Mouse (Mus musculus): Measurements from ENCODE around the gene Mtx3. TPM values are rescaled to one million over a fixed set of nuclear protein-coding genes. Genes with fewer than 3 reads are reported as not detected.
A peak's percentile ranks its signal among the peaks of the same experiment; 100 is the strongest.

Mtx3 gene
- total RNA-seq, 1 experiment = 8.4 TPM

GRCm38 (mm10) chr13:92847336-92847735, 2.8 kb downstream of the Mtx3 start:
- H3K27ac ChIP-seq (ENCODE audit: insufficient read depth, low read depth, low read length, poor library complexity, severe bottlenecking) = no peak overlapping the region
- in situ Hi-C loops (cut with MboI; ENCODE audit: low sequenced_read_pairs in 2 of 2, unreplicated experiment in 2 of 2) = no loop called here
- H3K9me3 ChIP-seq (ENCODE audit: control insufficient read depth, insufficient read depth, low read depth, low read length) = no peaks in the 10 kb centered on the region
- no peak overlapping the region for H3K9ac ChIP-seq (ENCODE audit: insufficient read depth, low read depth, low read length, poor library complexity, severe bottlenecking)
- H3K36me3 ChIP-seq (ENCODE audit: control insufficient read depth, insufficient read depth, low read length, poor library complexity, severe bottlenecking) = peaks cover 9% of the 10 kb centered on the region
- no peak for DNase-seq (ENCODE audit: low read depth, low spot score)
- TF ChIP-seq ZNF384 (IDR thresholded peaks at IDR 0.05; ENCODE audit: low read depth, low read length) = no peak
- TF ChIP-seq MAFK (IDR thresholded peaks at IDR 0.05; ENCODE audit: insufficient read depth, low read depth, low read length) = no peak
- TF ChIP-seq ZC3H11A (IDR thresholded peaks at IDR 0.05; ENCODE audit: borderline replicate concordance, low read depth, low read length) = no peak
- TF ChIP-seq HCFC1 (IDR thresholded peaks at IDR 0.05; ENCODE audit: borderline replicate concordance, insufficient read depth, low read length) = no peak
- no peak for TF ChIP-seq CHD2 (IDR thresholded peaks at IDR 0.05; ENCODE audit: low read depth, low read length)
- H3K4me1 ChIP-seq (ENCODE audit: control insufficient read depth in 2 of 2, insufficient read depth in 2 of 2, low read length in 2 of 2, poor library complexity in 1 of 2) = no peaks in the 10 kb centered on the region; a peak in 1 of 4 replicates
- H3K4me3 ChIP-seq (ENCODE audit: insufficient read depth in 1 of 2, low read depth in 1 of 2, low read length in 2 of 2, poor library complexity in 1 of 2, severe bottlenecking in 1 of 2) = no peak overlapping the region

- no peak for TF ChIP-seq CHD2 (IDR thresholded peaks at IDR 0.05; ENCODE audit: low read depth, low read length)
- no peak for TF ChIP-seq HCFC1 (IDR thresholded peaks at IDR 0.05; ENCODE audit: borderline replicate concordance, insufficient read depth, low read length)
- no peak for TF ChIP-seq ZNF384 (IDR thresholded peaks at IDR 0.05; ENCODE audit: low read depth, low read length)
- no peak for TF ChIP-seq ZC3H11A (IDR thresholded peaks at IDR 0.05; ENCODE audit: borderline replicate concordance, low read depth, low read length)
- no peak for TF ChIP-seq MAFK (IDR thresholded peaks at IDR 0.05; ENCODE audit: insufficient read depth, low read depth, low read length)
- Histone ChIP-seq H3K27ac (ENCODE audit: insufficient read depth, low read depth, low read length, poor library complexity, severe bottlenecking) (no peak overlapping the region), H3K9me3 (ENCODE audit: control insufficient read depth, insufficient read depth, low read depth, low read length) (no peaks in the 10 kb centered on the region), H3K4me1 (ENCODE audit: control insufficient read depth in 2 of 2, insufficient read depth in 2 of 2, low read length in 2 of 2, poor library complexity in 1 of 2) (no peaks in the 10 kb centered on the region; a peak in 1 of 4 replicates), H3K4me3 (ENCODE audit: insufficient read depth in 1 of 2, low read depth in 1 of 2, low read length in 2 of 2, poor library complexity in 1 of 2, severe bottlenecking in 1 of 2) (no peak overlapping the region), H3K9ac (ENCODE audit: insufficient read depth, low read depth, low read length, poor library complexity, severe bottlenecking) (no peak overlapping the region), H3K36me3 (ENCODE audit: control insufficient read depth, insufficient read depth, low read length, poor library complexity, severe bottlenecking) (peaks cover 9% of the 10 kb centered on the region)
- DNase-seq (ENCODE audit: low read depth, low spot score) = no peak
- in situ Hi-C loops (cut with MboI; ENCODE audit: low sequenced_read_pairs in 2 of 2, unreplicated experiment in 2 of 2) = no loop called here
These were observed 3.4 kb downstream of the Mtx3 start for GRCm38 (mm10) chr13:92848002-92848401.

- in situ Hi-C loops (cut with MboI; ENCODE audit: low sequenced_read_pairs in 2 of 2, unreplicated experiment in 2 of 2) = no loop called here
- Histone ChIP-seq H3K27ac (ENCODE audit: insufficient read depth, low read depth, low read length, poor library complexity, severe bottlenecking) (no peak overlapping the region), H3K36me3 (ENCODE audit: control insufficient read depth, insufficient read depth, low read length, poor library complexity, severe bottlenecking) (peaks cover under 1% of the 10 kb centered on the region; the same call in 1 of the 2 replicates), H3K9ac (ENCODE audit: insufficient read depth, low read depth, low read length, poor library complexity, severe bottlenecking) (no peak overlapping the region), H3K4me1 (ENCODE audit: control insufficient read depth in 2 of 2, insufficient read depth in 2 of 2, low read length in 2 of 2, poor library complexity in 1 of 2) (no peaks in the 10 kb centered on the region), H3K9me3 (ENCODE audit: control insufficient read depth, insufficient read depth, low read depth, low read length) (no peaks in the 10 kb centered on the region), H3K4me3 (ENCODE audit: insufficient read depth in 1 of 2, low read depth in 1 of 2, low read length in 2 of 2, poor library complexity in 1 of 2, severe bottlenecking in 1 of 2) (no peak overlapping the region)
- TF ChIP-seq ZC3H11A (IDR thresholded peaks at IDR 0.05; ENCODE audit: borderline replicate concordance, low read depth, low read length) = no peak
- no peak for TF ChIP-seq CHD2 (IDR thresholded peaks at IDR 0.05; ENCODE audit: low read depth, low read length)
- peak; percentile 66 for DNase-seq (ENCODE audit: low read depth, low spot score)
These were observed 11.3 kb downstream of the Mtx3 start for GRCm38 (mm10) chr13:92855901-92856300.

- DNase-seq (ENCODE audit: low read depth, low spot score) = no peak
- TF ChIP-seq MAFK (IDR thresholded peaks at IDR 0.05; ENCODE audit: insufficient read depth, low read depth, low read length) (no peak), ZC3H11A (IDR thresholded peaks at IDR 0.05; ENCODE audit: borderline replicate concordance, low read depth, low read length) (no peak), CHD2 (IDR thresholded peaks at IDR 0.05; ENCODE audit: low read depth, low read length) (no peak), ZNF384 (IDR thresholded peaks at IDR 0.05; ENCODE audit: low read depth, low read length) (no peak), HCFC1 (IDR thresholded peaks at IDR 0.05; ENCODE audit: borderline replicate concordance, insufficient read depth, low read length) (no peak)
- Histone ChIP-seq H3K27ac (ENCODE audit: insufficient read depth, low read depth, low read length, poor library complexity, severe bottlenecking) (no peak overlapping the region), H3K9me3 (ENCODE audit: control insufficient read depth, insufficient read depth, low read depth, low read length) (no peaks in the 10 kb centered on the region), H3K4me1 (ENCODE audit: control insufficient read depth in 2 of 2, insufficient read depth in 2 of 2, low read length in 2 of 2, poor library complexity in 1 of 2) (no peaks in the 10 kb centered on the region), H3K4me3 (ENCODE audit: insufficient read depth in 1 of 2, low read depth in 1 of 2, low read length in 2 of 2, poor library complexity in 1 of 2, severe bottlenecking in 1 of 2) (no peak overlapping the region), H3K36me3 (ENCODE audit: control insufficient read depth, insufficient read depth, low read length, poor library complexity, severe bottlenecking) (no peaks in the 10 kb centered on the region), H3K9ac (ENCODE audit: insufficient read depth, low read depth, low read length, poor library complexity, severe bottlenecking) (no peak overlapping the region)
- in situ Hi-C loops (cut with MboI; ENCODE audit: low sequenced_read_pairs in 2 of 2, unreplicated experiment in 2 of 2) = no loop called here
These were observed 14.2 kb downstream of the Mtx3 start for GRCm38 (mm10) chr13:92858808-92859207.

GRCm38 (mm10) chr13:92859959-92860358, 15.4 kb downstream of the Mtx3 start:
- H3K36me3 ChIP-seq (ENCODE audit: control insufficient read depth, insufficient read depth, low read length, poor library complexity, severe bottlenecking) = no peaks in the 10 kb centered on the region
- TF ChIP-seq HCFC1 (IDR thresholded peaks at IDR 0.05; ENCODE audit: borderline replicate concordance, insufficient read depth, low read length) = no peak
- TF ChIP-seq ZNF384 (IDR thresholded peaks at IDR 0.05; ENCODE audit: low read depth, low read length) = no peak
- no peak for TF ChIP-seq CHD2 (IDR thresholded peaks at IDR 0.05; ENCODE audit: low read depth, low read length)
- no peak for TF ChIP-seq ZC3H11A (IDR thresholded peaks at IDR 0.05; ENCODE audit: borderline replicate concordance, low read depth, low read length)
- no peak for TF ChIP-seq MAFK (IDR thresholded peaks at IDR 0.05; ENCODE audit: insufficient read depth, low read depth, low read length)
- in situ Hi-C loops (cut with MboI; ENCODE audit: low sequenced_read_pairs in 2 of 2, unreplicated experiment in 2 of 2) = no loop called here
- H3K4me3 ChIP-seq (ENCODE audit: insufficient read depth in 1 of 2, low read depth in 1 of 2, low read length in 2 of 2, poor library complexity in 1 of 2, severe bottlenecking in 1 of 2) = no peak overlapping the region
- no peaks in the 10 kb centered on the region for H3K9me3 ChIP-seq (ENCODE audit: control insufficient read depth, insufficient read depth, low read depth, low read length)
- no peak overlapping the region for H3K27ac ChIP-seq (ENCODE audit: insufficient read depth, low read depth, low read length, poor library complexity, severe bottlenecking)
- no peak overlapping the region for H3K9ac ChIP-seq (ENCODE audit: insufficient read depth, low read depth, low read length, poor library complexity, severe bottlenecking)
- H3K4me1 ChIP-seq (ENCODE audit: control insufficient read depth in 2 of 2, insufficient read depth in 2 of 2, low read length in 2 of 2, poor library complexity in 1 of 2) = no peaks in the 10 kb centered on the region
- DNase-seq (ENCODE audit: low read depth, low spot score) = no peak

All from ES-E14 (cell line).